Mouse (Mus musculus) G1E (cell line): ENCODE results near the gene Olfr1375. TPM values are rescaled to one million over a fixed set of nuclear protein-coding genes. Genes with fewer than 3 reads are reported as not detected.
"Not testable (repeated sequence)": the region's sequence is repeated elsewhere in the genome, so short reads cannot be mapped to it uniquely, and the experiment has no call there.

Experiments used
- ATAC-seq: 2 replicates; pipeline ENCODE4 v1.8.0; 2016; ENCODE audit warnings: mild to moderate bottlenecking; ENCODE audit not compliant: insufficient number of reproducible peaks, poor library complexity, low FRiP score, severe bottlenecking; ENCODE audit errors: extremely low read depth
- DNase-seq: peaks from one replicate; pipeline ENCODE4 v3.0.0; 2012; ENCODE audit warnings: low spot score
- H3K27me3 ChIP-seq: 2 replicates; pipeline ENCODE4 v1.6.1; 2012; ENCODE audit warnings: mild to moderate bottlenecking, low read length, inconsistent platforms; ENCODE audit not compliant: insufficient read depth
- H3K36me3 ChIP-seq: replicated peaks from 2 replicates; pipeline ENCODE3; 2012; ENCODE audit warnings: mild to moderate bottlenecking, inconsistent platforms
- H3K4me1 ChIP-seq: 2 replicates; pipeline ENCODE4 v1.6.1; 2012; ENCODE audit warnings: low read depth, low read length, inconsistent platforms, mixed read lengths; ENCODE audit not compliant: insufficient read depth
- H3K4me3 ChIP-seq: 2 replicates; pipeline ENCODE4 v1.5.1; 2012; ENCODE audit warnings: low read depth, mild to moderate bottlenecking, inconsistent platforms, low read length, moderate library complexity, mixed read lengths
- H3K9me3 ChIP-seq: replicated peaks from 2 replicates; pipeline ENCODE4 v1.6.1; 2012; ENCODE audit warnings: inconsistent platforms
- CTCF ChIP-seq: IDR thresholded peaks from 2 replicates; pipeline ENCODE4 v1.5.1; 2012; ENCODE audit warnings: low read depth, low read length, inconsistent platforms, mixed read lengths
- GATA1 ChIP-seq: IDR thresholded peaks from 2 replicates; pipeline ENCODE4 v1.6.1; 2012; ENCODE audit warnings: borderline replicate concordance, low read length, inconsistent platforms, mixed read lengths
- GATA2 ChIP-seq: IDR thresholded peaks from 2 replicates; pipeline ENCODE4 v1.6.1; 2012; ENCODE audit warnings: low read depth, low read length, inconsistent platforms, borderline replicate concordance
- POLR2AphosphoS5 ChIP-seq: IDR thresholded peaks from 2 replicates; pipeline ENCODE4 v1.6.1; 2012; ENCODE audit warnings: low read depth, low read length, inconsistent platforms; ENCODE audit not compliant: insufficient replicate concordance
- TAL1 ChIP-seq: conservative IDR thresholded peaks from 2 replicates; pipeline ENCODE4 v1.6.1; 2012; ENCODE audit warnings: low read depth, low read length, inconsistent platforms, mixed read lengths
- polyA plus RNA-seq: library from polyadenylated mRNA; stranded (reverse); fragments of >175 nt; gene quantifications from 2 replicates; pipeline ENCODE4 v1.2.3, GENCODE M21; 2012
- total RNA-seq, 2 experiments: library from RNA; stranded (forward) in 1 of 2; stranded (reverse) in 1 of 2; fragments of 200-1000 nt in 1 of 2; fragments of >200 nt in 1 of 2; fragmentation: Nextera tagmentation in 1 of 2; gene quantifications; 2 replicates each; pipeline ENCODE4 v1.2.3; 2014 to 2017

Olfr1375 gene
- total RNA-seq (2014; fragmentation: Nextera tagmentation) (not detected in 2 replicates), total RNA-seq (2017) (not detected in 2 replicates), polyA plus RNA-seq (not detected in 2 replicates)

- not testable (repeated sequence) for H3K4me1 ChIP-seq, H3K27me3 ChIP-seq, DNase-seq, H3K4me3 ChIP-seq, ATAC-seq, H3K36me3 ChIP-seq
- peaks cover 18% of the 10 kb centered on the region for H3K9me3 ChIP-seq
These were observed at the start of gene Olfr1375 for GRCm38 (mm10) chr11:51047809-51048208. Gene Olfr1375, plus strand, starts transcription at chr11:51048109.

GRCm38 (mm10) chr11:51003296-51003695 is 44.6 kb upstream of the Olfr1375 start, which contains the start of gene Olfr51:
Gene Olfr51, plus strand, starts transcription at chr11:51003596.
- Histone ChIP-seq H3K4me3 (no peak within 1 kb of the TSS), H3K36me3 (no peaks in the 10 kb centered on the region), H3K27me3 (no peaks in the 10 kb centered on the region), H3K9me3 (peaks cover 11% of the 10 kb centered on the region), H3K4me1 (no peaks in the 10 kb centered on the region)
- no peak for DNase-seq
- TF ChIP-seq GATA2 (no peak), POLR2AphosphoS5 (no peak), GATA1 (no peak), TAL1 (no peak), CTCF (no peak)
- ATAC-seq, result no peak

DNA sequence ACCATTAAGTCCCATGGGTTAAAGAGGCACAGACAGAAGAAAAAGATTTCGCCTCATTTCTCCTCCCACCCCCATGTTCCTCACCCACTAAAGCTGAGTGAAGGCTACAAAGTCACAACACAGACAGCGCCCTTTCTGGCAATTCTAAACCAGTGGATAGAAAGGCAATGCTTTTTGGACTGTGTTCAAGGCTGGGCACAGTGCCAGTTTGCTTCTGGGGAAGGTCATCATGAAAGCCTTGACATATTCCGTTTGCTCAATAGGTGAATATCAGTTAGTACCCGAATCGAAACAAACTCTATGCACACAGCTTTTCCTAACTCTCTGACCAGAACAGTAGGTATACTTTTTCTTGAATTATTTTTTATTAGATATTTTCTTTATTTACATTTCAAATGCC is 36.1 kb upstream of the Olfr1375 start:
- ATAC-seq, result no peak
- H3K4me3 ChIP-seq, result no peak overlapping the region
- H3K4me1 ChIP-seq, result no peaks in the 10 kb centered on the region
- H3K36me3 ChIP-seq, result no peaks in the 10 kb centered on the region
- H3K9me3 ChIP-seq, result peaks cover 23% of the 10 kb centered on the region
- DNase-seq, result no peak
- TF ChIP-seq GATA1, result no peak
- H3K27me3 ChIP-seq, result no peaks in the 10 kb centered on the region

- no peak within 1 kb of the TSS for H3K4me3 ChIP-seq
These were observed 34.0 kb upstream of the Olfr1375 start, which contains the start of gene Olfr54 for GRCm38 (mm10) chr11:51013936-51014335. Gene Olfr54, plus strand, starts transcription at chr11:51014236.

GRCm38 (mm10) chr11:51016341-51016740 is 31.6 kb upstream of the Olfr1375 start:
- no peak for ATAC-seq
- no peak for DNase-seq

More at GRCm38 (mm10) chr11:51013936-51014335, 34.0 kb upstream of the Olfr1375 start, which contains the start of gene Olfr54:
- TF ChIP-seq GATA2 (no peak), TAL1 (no peak), GATA1 (no peak), CTCF (no peak), POLR2AphosphoS5 (no peak)
- Histone ChIP-seq H3K9me3 (peaks cover 11% of the 10 kb centered on the region), H3K36me3 (no peaks in the 10 kb centered on the region), H3K27me3 (no peaks in the 10 kb centered on the region), H3K4me1 (no peaks in the 10 kb centered on the region)
- no peak for ATAC-seq
- DNase-seq, result no peak

DNA sequence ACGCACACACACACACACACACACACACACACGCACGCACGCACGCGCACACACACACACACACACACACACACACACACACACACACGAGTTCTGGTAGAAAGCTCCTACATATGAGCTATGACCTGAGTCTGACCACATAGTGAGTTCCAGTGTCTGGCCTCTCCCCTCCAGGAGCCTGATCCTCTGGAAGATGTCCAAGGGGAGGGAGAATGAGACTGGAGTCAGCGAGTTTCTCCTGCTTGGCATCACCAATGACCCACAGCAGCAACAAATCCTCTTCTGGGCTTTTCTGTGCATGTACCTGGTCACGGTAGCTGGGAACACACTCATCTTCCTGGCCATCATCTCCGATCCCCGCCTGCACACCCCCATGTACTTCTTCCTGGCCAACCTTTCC is 21.1 kb upstream of the Olfr1375 start:
- not testable (repeated sequence) for ATAC-seq, H3K4me3 ChIP-seq, H3K4me1 ChIP-seq, H3K36me3 ChIP-seq, H3K27me3 ChIP-seq, DNase-seq
- peaks cover 22% of the 10 kb centered on the region for H3K9me3 ChIP-seq

More at GRCm38 (mm10) chr11:51016341-51016740, 31.6 kb upstream of the Olfr1375 start:
- Histone ChIP-seq H3K27me3 (no peaks in the 10 kb centered on the region), H3K4me1 (no peaks in the 10 kb centered on the region), H3K9me3 (peaks cover 10% of the 10 kb centered on the region), H3K4me3 (no peak overlapping the region), H3K36me3 (no peaks in the 10 kb centered on the region)
- TF ChIP-seq GATA2 (no peak), TAL1 (no peak), POLR2AphosphoS5 (no peak), GATA1 (no peak), CTCF (no peak)

DNA sequence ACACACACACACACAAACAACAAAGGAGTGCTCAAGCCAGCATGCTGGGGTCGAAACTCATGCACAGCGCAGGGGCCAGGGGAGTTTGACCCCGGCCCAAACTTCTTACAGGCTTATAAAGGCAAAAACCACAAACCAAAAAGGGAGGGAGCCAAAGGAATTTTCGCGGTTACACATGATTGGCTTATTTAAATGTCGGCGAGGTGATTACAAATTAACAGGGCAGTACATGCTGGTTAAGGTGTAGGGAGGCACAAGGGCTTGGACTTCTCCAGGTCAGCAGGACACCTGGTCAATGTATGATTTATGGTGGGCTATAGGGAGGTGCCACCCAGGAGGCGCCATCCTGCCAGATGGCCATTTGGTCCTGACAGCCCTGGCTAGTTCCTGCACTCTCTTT is 18.5 kb upstream of the Olfr1375 start:
- H3K4me3 ChIP-seq, H3K27me3 ChIP-seq, DNase-seq, ATAC-seq, H3K4me1 ChIP-seq, H3K36me3 ChIP-seq: not testable (repeated sequence)
- H3K9me3 ChIP-seq, result peaks cover 22% of the 10 kb centered on the region
